In genomic region chr6:47794106-47794830, GRCm38 (mm10) we compare ENCODE assay signal across 9 mouse cellular contexts. TPM values are rescaled to one million over a fixed set of nuclear protein-coding genes. Genes with fewer than 3 reads are reported as not detected.
DNase-seq lines count a peak whose midpoint lies in the region; ATAC-seq and TF ChIP-seq lines count a peak whose summit lies in the region.
"Had no signal": no experiment of that assay in that cellular context is flagged by ENCODE, and none has a peak within 500 bp of the region (broad histone marks: within the 10 kb centered on the region; RNA-seq: fewer than 3 reads in every experiment).

No protein-coding gene starts in this region.

- no peak for TF ChIP-seq POLR2A in cerebellum, adult 2 months (IDR thresholded peaks at IDR 0.05; ENCODE audit: borderline replicate concordance, insufficient read depth, low read length)

- no peak overlapping the region for H3K27ac ChIP-seq in cerebellum, adult 2 months (ENCODE audit: insufficient read depth, low read length)
- H3K27ac ChIP-seq in left cerebral cortex, adult 2 months: no peak overlapping the region
- H3K27ac ChIP-seq in hindbrain, embryonic 15.5 days (replicated peaks): 0 out of 2 replicates have a peak overlapping the region, but pooled peaks have one; percentile 12
- H3K27ac ChIP-seq: macrophage had no signal

- H3K4me3 ChIP-seq in cerebellum, adult 2 months (replicated peaks; ENCODE audit: insufficient read depth, low read depth, low read length): no peak overlapping the region
- no peak overlapping the region for H3K4me3 ChIP-seq in left cerebral cortex, adult 2 months
- no peak overlapping the region for H3K4me3 ChIP-seq in hindbrain, embryonic 15.5 days

- intact Hi-C loops in left cerebral cortex, adult 2 months (cut with DNase I): no loop called here
- intact Hi-C loops in left cerebral cortex, postnatal 36 days (cut with DNase I): no loop called here

- WGBS in cerebellum, adult 2 months: 26% methylated on average over 10 of the region's 10 CpGs
- 39% methylated on average over 10 of the region's 10 CpGs for WGBS in hindbrain, embryonic 15.5 days

- H3K36me3 ChIP-seq in hindbrain, embryonic 15.5 days: peaks cover 47% of the 10 kb centered on the region

- peak; percentile 59 for TF ChIP-seq CTCF in cerebellum, adult 2 months (IDR thresholded peaks at IDR 0.05; ENCODE audit: borderline replicate concordance, insufficient read depth, low read depth, low read length)
- TF ChIP-seq CTCF in left cerebral cortex, adult 2 months (IDR thresholded peaks at IDR 0.05): peak; percentile 59

- no peak overlapping the region for H3K9ac ChIP-seq in hindbrain, embryonic 15.5 days

- no peaks in the 10 kb centered on the region for H3K9me3 ChIP-seq in hindbrain, embryonic 15.5 days

- peak in 1 of 2 experiments; percentile 45 for DNase-seq in cerebellum, adult 2 months
- no peak for DNase-seq in cerebellum, adult 9-11 months
- peak in 1 of 2 experiments; percentile 30 for DNase-seq in left cerebral cortex, adult 2 months (ENCODE audit: extremely low spot score in 1 of 2, low spot score in 2 of 2)
- DNase-seq in left cerebral cortex, postnatal 36 days (ENCODE audit: low spot score in 2 of 2): no peak
- peak; percentile 64 for DNase-seq in MN1 (ENCODE audit: low spot score)
- peak; percentile 53 for DNase-seq in naive thymus-derived CD4-positive, alpha-beta T cell, adult 2 months (ENCODE audit: low read depth)
- no peak for DNase-seq in urinary bladder, adult 2 months (ENCODE audit: low spot score)

- H3K4me2 ChIP-seq in hindbrain, embryonic 15.5 days: no peak overlapping the region

- ATAC-seq in hindbrain, embryonic 15.5 days (ENCODE audit: low FRiP score, low read depth): no peak

- H3K27me3 ChIP-seq in cerebellum, adult 2 months (ENCODE audit: control insufficient read depth, insufficient read depth, low read length): no peaks in the 10 kb centered on the region; the same call in 1 of the 2 replicates
- no peaks in the 10 kb centered on the region for H3K27me3 ChIP-seq in hindbrain, embryonic 15.5 days

- H3K4me1 ChIP-seq in cerebellum, adult 2 months (ENCODE audit: control insufficient read depth, insufficient read depth, low read length): no peaks in the 10 kb centered on the region
- no peaks in the 10 kb centered on the region for H3K4me1 ChIP-seq in hindbrain, embryonic 15.5 days (replicated peaks)

RNA-seq across cellular contexts. Expression of gene Pdia4, which starts 19.0 kb away (rescaled TPM):
- 30.1 and 31.9 TPM in 2 replicates for polyA plus RNA-seq in cerebellum, adult 2 months (2012; rRNA removed)
- total RNA-seq in left cerebral cortex, adult 2 months (2021): 10 to 100 TPM; 54.7 to 58.1 TPM
- total RNA-seq in left cerebral cortex, postnatal 36 days (2021): 10 to 100 TPM; 45.3 to 70.1 TPM
- polyA plus RNA-seq in hindbrain, embryonic 15.5 days (2015; fragmentation: Nextera tagmentation; extraction: Ambion mirVana): 150 and 163 TPM in 2 replicates
- polyA plus RNA-seq in urinary bladder, adult 2 months (2012; rRNA removed): 76.1 and 88.5 TPM in 2 replicates

RNA-seq across cellular contexts. Expression of gene Zfp786, which starts 36.4 kb away (rescaled TPM):
- 2.9 and 3.0 TPM in 2 replicates for polyA plus RNA-seq in cerebellum, adult 2 months (2012; rRNA removed)
- total RNA-seq in left cerebral cortex, adult 2 months (2021): 1 to 10 TPM; 5.4 to 6.1 TPM
- 1 to 10 TPM; 5.5 TPM for total RNA-seq in left cerebral cortex, postnatal 36 days (2021)
- polyA plus RNA-seq in hindbrain, embryonic 15.5 days (2015; fragmentation: Nextera tagmentation; extraction: Ambion mirVana): 14.7 and 15.3 TPM in 2 replicates
- 0.48 and 0.75 TPM in 2 replicates for polyA plus RNA-seq in urinary bladder, adult 2 months (2012; rRNA removed)

RNA-seq across cellular contexts. Expression of gene Zfp398, which starts 41.2 kb away (rescaled TPM):
- polyA plus RNA-seq in cerebellum, adult 2 months (2012; rRNA removed): 20.0 and 21.2 TPM in 2 replicates
- total RNA-seq in left cerebral cortex, adult 2 months (2021): 10 to 100 TPM; 22.1 to 24.0 TPM
- 10 to 100 TPM; 19.9 to 23.0 TPM for total RNA-seq in left cerebral cortex, postnatal 36 days (2021)
- polyA plus RNA-seq in hindbrain, embryonic 15.5 days (2015; fragmentation: Nextera tagmentation; extraction: Ambion mirVana): 18.5 and 18.7 TPM in 2 replicates
- polyA plus RNA-seq in urinary bladder, adult 2 months (2012; rRNA removed): 6.6 and 8.2 TPM in 2 replicates

Comparison
In these comparisons a context has a peak if more than half of its experiments do, and no peak if none do; other contexts are left out.
1. DNase-seq: peak in MN1 (single experiment) and naive thymus-derived CD4-positive, alpha-beta T cell, adult 2 months (single experiment); none in cerebellum, adult 9-11 months (single experiment), left cerebral cortex, postnatal 36 days (0 of 2) and urinary bladder, adult 2 months (single experiment).